Mouse (Mus musculus) cerebellum, postnatal 4 days (tissue): ENCODE measurements around the gene Wbp2.
"Not testable (repeated sequence)": the region's sequence is repeated elsewhere in the genome, so short reads cannot be mapped to it uniquely, and the experiment has no call there.

Source experiments
- DNase-seq, 2 experiments: peaks; one replicate each; pipeline ENCODE4 v3.0.0; 2022; ENCODE audit warnings: low spot score in 2 of 2, mixed read lengths in 1 of 2

The Wbp2 gene

DNA sequence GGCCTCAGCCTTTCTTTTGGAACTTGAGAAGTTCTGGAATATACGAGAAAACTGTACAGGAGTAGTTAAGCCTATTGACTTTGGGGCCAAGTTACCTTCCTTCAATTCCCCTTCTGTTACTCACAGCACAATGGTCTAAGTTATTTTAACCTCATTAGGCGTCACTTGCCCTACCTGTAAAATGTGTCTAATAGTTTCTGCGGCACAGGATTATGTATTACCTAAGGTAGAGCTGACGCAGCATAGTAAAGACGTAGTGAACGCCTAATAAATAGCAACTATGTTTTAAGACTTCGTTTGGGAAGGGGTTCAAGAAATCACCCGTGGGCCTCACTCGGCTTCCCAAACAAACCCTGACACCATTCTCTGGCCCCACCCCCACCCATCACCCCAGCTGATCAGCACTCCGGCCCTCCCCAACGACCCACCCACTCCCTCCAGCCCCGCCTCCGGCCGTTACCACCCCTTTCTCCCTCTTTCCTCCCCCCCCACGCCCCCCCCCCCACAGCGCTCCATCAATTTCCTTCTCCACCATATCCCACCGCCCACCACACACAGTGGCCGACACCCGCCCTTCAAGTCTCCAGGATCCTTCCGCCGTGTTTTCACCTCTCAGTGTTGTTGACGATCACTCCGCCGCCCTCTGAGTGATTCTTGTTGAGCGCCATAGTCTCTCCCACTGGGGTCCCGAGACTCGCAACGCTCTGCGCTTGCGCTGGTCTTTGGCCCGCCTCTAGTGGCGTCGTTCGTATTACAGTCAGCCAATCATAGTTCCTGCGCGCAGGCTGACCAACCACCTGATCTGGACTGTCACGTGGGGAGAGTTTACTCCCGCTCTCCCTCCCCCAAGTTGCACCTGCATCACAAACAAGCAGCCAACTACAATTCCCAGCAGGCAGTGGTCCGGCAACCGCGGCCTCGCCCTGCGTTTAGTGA is at the start of gene Wbp2:
Wbp2 (minus strand) TSS at position 738 of the 936 bp plus-strand sequence.
- peak; percentile 90 to 96 for DNase-seq

DNA sequence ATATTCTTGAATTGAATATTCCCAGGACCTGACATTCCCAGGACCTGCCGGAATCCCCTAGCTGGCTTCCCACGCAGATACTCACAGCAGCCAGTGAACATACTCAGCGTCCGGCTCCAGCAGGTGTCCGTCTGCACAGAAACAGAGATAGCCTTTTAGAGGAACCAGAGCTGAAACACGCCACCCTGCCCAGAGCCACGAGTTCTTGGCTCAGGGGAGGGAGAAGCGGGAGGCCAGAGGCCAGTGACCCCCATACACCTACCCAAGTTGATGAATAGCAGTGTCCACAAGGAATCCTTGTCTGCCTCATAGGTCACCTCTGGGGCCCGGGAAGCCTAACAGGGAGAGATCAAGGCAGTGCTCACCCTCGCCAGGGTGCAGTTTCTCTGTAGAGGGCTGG is 47.4 kb upstream of the Wbp2 start:
- DNase-seq = no peak

DNA sequence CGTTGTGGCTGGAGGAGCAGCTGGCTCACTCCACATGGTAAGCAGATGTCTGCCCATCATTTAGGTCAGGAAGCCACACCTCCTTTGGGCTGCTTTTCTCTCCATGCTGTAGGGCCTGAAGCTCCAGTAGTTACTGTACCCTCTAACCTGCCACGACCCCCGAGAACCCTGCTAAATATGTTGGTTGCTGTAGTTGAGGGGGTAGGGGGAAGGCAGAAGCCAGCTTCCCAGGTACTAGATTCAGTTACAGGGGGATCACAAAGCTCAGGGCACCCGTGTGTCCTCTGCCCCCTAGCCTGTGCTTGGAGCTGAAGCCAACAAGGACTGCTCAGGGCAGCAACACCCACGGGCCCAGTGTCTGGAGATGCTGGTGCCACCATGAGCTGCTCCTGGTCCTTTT is 46.7 kb upstream of the Wbp2 start:
- DNase-seq = no peak

DNA sequence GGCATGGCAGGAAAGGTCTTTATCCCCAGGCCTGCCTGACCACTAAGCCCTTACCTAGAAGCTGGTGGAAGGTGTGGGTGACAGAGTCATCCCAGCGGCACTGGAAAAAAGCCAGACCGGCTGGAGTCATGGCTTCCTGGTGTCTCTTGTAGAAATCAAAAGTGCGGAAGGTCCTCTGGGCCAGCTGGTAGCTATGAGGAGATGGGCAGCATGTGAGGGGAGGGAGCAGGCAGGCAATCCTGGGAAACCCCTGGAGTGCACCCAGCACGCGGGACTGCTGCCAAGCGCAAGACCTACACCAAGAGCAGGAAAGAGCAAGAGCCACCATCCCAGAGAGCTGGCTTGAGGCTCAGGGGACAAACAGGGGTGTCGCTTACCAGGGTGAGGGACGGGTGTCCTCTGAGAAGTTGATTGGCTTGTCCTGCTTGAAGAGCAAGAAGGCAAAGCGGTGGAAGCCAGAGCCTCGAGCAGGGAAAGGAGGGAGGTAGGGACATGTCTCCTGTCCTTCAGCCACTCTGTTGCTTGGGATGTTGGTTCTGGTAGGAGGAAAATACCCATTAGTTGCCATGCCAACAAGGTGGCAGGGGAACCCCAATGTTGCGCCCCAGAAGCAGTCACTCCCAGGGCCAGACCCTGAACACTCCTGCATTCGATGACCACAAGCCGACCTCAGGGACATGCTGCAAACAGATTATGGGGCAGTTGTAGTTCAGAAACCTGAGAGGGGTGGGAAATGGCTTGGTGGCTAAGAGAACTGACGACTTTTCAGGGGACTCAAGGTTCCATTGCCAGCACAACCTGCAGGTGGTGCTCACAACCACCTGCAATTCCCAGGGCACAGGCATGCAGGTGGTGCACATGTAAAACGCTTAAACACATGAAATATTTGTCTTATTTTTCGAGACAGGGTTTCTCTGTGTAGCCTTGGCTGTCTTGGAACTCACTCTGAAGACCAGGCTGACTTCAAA is 45.9 kb upstream of the Wbp2 start:
- DNase-seq = no peak

DNA sequence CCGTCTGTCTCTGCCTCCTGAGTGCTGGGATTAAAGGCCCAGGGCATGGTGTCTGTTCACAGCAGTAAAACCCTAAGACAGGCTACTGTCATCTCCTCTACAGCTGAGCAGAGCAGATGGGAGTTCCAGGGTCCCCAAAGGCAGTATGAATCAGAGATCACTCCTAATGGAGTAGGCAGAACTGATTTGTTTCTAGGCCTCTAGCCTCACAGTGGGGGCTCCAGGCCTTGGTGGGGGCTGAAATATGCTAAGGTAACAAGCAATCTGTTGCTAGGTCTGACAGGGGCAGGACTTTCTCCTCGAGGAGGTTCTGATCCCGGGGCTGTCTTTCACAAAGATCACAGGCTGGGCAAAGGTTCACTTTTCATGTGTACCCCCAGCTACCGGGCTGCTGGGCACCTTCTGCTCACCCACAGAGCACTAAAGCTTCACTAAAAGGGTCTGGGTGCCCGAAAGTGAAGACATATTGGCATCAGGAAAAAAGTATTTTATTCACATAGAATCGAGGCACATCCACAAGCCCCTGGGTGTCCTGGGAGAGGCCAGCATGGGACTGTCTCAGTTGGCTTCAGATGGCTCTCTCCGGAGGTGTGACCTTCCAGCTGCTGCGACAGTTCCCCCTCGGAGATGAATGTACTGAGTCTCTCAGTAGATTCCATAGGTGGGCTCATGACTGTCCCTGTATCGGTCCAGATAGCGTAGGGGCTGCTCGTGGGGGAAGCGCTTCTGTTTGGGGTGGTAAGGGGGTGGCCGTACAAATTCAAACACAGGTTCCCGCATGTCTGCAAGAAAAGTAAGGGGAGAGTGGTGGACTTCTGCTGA is 44.8 kb upstream of the Wbp2 start:
- no peak for DNase-seq

DNA sequence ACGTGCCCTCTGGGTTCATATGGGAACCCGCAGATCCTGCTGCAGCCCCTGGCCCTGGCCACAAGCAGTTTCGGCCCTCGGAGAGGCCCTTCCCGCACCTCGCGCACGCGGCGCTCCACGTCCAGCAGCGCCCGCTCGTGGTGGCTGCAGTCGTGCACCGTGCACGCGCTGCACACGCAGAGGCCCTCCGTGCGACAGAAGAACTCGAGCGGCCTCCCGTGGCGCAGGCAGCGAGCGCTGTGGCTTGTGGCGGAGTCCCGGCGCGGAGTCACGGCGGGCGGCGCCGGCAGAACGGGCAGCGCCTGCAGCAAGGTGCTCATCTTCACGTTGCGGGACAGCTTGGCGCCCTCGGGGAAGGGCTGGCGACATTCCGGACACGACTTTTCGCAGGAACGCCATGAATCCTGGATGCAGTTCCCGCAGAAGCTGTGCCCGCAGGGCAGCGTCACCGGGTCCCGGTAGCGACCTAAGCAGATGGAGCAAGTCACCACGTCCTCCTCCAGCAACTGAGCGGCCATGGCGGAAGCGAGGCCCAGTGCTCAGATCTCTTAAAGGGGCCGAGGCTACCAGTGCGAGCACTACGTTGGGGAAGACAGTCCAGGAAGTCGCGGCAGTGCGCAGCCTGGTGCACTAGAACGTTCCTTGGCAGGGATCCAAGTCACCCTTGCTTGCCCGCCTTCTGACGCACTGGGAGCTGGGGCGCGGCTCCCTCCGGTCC is 43.9 kb upstream of the Wbp2 start, which contains the start of gene Trim65:
Trim65 (minus strand) TSS at position 641 of the 718 bp plus-strand sequence.
- DNase-seq = peak; percentile 74 to 88

DNA sequence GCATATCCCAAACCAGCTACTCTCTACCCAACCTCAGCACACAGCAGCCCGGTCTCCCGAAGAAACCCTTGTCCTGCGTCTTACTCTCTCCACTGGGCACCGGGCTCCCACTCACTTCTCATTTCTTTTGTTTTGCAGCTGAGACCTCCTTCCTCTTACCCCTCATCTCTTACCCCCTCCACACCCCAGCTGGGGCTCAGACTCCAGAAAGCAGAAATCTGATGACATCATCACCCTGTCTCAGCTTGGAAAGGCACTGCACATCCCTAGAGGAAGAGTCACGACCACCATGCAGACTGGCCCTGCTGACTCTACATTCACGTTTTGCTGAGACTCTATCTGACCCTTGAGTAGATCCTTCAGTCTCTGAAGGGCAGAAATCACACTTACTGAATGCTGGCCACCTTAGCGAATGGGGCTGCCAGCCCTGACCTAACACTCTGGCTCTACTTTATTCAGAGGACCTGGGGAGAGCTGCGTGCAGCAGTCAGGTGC is 43.2 kb upstream of the Wbp2 start:
- DNase-seq = no peak

DNA sequence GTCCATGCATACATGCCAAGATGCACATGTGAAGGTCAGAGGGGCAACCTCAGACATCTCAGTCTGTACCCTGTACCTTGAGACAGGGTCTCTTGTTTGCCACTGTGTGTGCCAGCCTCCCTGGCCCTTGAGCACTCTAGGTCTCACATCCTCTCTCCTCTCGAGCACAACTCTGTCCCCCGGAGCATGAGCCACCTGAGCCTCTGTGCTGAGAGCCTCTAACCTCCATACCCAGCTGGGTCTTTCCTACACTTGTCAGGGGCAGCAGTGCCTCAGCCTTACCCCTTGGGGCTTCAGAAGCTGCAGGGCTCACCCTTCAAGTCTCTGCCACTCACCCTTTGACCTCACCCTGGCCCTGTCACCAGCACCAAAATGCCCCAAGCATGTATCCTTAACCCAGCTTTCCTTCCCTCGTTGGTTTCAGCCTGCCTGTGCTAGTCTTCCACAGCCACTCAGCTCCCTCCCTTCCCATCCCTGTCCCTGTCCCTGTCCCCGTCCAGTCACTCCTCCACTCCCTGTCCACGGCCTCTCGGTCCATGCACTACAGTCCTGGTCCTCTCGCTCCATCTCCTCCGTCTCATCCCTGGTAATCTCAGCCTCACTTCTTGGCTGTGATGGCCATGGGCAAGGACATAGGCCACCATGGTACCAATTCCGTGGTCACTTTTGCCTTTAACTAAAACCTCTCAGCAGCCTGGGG is 42.4 kb upstream of the Wbp2 start:
- DNase-seq = no peak

DNA sequence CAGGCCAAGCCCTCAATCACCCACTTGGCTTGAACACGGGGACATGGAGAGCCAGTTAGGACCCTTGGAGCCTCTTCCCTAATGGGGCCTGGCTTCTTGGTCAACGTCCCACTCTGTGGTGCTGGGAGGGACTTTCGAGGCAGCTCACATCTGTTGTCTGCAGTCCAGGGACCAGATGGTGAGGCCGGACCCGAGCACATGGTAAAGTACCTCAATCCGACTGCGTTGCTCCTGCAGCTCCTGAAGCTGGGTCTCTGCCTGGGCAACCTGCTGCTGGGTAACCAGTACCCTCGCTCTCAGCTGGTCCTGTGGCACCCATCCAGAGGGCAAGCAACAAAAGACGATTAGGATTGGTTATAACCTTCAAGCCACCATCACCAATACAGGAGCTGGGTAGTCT is 41.2 kb upstream of the Wbp2 start:
- DNase-seq = peak in 1 of 2 experiments; percentile 60

DNA sequence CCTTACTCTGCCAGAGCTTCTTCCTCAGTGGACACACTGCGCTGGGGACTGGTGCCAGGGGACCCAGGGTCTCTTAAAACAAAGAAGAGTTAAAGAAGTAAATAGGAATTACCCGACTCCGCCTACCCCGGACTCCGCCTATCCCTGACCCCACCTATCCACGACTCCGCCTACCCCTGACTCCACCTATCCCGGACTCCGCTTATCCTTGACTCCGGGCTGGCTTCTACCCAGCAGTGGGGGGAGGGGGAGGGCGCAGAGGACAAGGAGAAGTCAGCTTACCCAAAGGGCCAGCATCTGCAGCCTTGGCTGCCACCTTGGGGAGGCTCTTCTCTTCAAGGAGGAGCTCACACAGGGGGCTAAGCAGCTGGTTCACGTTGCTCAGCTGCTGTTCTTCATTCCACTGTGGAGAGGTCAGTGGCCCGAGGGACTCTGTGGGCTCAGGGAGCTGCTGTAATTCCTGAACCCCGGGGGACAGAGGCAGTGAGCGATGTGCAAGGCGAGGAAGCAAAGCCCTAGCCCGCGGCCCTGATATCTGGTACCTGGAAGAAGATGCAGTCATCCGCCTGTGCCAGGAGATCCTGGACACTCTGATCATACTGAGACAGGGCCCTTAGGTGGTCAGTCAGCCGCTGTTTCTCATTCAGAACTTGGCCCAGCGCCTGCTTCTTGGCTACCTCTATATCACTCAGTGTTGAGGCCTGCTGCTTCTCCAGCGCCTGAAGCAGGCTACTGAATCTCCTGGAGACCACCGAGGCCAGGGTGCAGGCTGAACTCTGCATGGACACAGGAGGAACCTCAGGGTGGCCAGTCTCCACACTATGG is 40.6 kb upstream of the Wbp2 start, which contains the start of gene Trim47:
Trim47 (minus strand) TSS at position 55 of the 825 bp plus-strand sequence.
- peak in 1 of 2 experiments; percentile 74 for DNase-seq

DNA sequence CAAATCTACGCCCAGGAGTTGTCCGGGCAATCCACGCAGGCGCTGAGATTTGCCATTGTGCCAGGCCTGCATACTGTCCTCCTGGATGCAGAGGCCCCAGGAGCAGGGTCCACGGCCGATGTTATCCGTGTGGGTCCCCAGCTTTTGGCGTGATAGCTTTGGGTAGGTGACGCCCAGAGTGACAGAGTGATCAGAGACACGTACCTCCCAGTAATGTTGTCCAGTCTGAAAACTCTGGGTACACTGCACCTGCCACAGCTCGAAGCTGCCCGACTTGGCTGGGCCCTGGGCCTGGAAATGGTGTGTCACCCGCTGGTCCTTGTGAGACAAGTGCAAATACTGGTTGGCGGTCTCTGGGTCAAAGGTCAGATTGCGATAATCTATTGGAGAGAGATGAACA is 39.5 kb upstream of the Wbp2 start:
- no peak for DNase-seq

DNA sequence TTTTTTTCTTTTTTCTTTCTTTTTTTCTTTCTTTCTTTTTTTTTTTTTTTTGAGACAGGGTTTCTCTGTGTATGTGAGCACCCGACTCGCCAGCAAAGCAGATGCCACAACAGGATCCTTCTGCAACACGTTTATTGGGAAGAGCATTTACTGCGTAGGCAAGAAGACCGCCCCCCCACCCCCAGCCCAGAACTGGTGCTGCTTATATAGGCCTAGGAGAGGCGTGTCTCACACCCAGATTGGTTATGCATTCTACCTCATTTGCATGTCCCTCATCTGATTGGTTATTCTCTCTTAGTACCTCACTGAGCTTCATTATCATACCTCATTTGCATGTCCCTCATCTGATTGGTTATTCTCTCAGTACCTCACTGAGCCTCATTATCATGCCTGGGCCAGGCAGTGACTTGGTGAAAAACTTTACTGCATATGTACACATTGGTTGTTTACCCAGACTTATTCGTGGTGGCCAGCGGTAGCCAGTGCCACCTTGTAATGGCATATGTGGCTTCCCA is 35.0 kb upstream of the Wbp2 start:
- DNase-seq = not testable (repeated sequence)

DNA sequence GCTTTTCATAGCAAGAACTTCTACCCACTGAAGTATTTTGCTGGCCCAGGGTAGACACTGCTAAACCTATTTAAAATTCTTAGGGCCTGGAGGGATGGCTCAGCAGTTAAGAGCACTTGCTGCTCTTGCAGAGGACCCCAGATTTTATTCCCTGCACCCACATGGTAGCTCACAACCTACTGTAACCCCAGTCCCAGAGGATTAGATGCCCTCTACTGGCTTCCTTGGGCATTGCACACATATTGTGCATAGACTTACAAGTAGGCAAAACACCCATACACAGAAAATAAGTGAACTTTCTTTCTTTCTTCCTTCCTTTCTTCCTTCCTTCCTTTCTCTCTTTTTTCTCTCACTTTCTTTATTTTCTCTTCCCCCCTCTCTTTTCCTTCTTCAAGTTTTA is 31.0 kb upstream of the Wbp2 start:
- no peak for DNase-seq

DNA sequence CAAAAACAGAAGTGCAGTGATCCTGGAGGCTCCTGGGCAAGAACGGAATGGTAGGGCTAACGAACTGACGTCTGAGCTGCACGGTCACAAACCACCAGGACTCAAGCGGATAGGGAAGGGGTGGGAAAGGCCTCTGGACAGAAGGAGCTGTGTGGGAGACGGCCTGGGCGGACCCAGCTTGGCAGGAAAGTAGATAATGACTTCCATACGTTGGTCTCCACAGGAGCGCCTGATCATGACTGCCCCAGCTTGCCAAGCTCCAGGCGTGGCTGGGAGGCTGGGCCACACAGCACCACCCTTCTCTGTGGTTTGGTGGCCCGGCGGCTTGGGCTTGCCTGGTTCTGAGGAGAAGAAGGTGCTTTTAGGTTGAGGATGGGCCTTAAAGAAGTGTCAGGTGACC is 30.4 kb upstream of the Wbp2 start:
- DNase-seq = no peak

DNA sequence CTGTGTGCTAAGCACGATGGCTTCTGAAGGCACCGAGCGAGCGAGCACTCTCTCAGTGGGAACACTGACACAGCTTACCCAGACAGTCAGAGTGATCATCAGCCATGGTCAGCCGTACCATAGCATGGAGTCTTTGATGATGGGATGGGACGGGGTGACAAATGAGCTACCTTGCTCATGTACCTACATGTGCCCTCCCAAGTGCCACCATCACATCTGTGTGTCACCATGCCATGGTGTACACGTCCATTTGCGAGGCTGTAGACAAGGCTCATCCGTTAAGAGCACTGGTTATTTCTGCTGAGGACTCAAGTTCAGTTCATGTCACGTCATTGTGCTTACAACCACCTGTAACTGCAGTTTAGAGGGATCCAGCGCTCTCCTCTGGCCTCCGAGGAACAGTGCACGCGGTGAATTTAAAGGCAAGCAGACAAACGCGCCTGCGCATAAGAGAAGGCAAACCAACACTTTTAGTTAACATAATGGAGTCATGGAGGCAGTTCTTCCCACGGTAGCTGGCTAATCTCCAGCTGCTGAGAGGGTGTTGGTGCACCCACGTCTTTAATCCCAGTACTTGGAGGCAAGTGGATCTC is 24.9 kb upstream of the Wbp2 start:
- DNase-seq = no peak

DNA sequence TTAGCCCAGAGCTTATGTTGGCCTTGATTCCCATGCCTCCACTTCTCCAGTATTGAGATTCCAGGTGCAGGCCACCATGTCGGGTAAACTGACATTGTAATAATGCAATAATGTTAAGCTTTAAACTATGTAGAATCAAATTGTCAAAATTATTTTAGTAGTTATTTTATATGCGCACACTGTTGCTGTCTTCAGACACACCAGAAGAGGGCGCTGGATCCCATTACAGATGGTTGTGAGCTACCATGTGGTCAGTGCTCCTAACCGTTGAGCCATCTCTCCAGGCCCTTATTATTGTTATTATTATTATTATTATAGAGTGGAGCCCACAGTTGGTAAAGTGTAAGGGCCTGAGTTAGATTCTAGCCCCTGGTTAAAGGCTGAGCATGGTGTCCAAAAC is 24.3 kb upstream of the Wbp2 start:
- DNase-seq = no peak

DNA sequence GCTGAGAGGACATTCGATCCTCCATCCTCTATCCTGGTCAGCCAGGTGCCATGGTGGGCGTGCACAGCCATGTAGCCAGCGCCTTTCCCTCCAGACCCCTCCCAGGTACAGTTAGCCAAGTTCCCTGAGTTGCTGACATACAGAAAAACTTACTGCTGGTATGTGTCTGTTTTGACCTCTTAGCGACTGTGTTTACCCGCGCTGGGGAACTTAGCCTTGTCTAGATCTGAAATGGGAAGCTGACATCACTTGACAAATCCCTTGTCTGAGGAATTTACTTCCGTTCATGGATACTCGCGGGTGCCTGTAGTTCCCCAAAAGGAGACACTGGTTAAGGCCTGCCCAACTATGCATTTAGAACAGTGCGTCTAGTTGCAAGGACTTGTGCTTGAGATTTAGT is 23.7 kb upstream of the Wbp2 start:
- no peak for DNase-seq

DNA sequence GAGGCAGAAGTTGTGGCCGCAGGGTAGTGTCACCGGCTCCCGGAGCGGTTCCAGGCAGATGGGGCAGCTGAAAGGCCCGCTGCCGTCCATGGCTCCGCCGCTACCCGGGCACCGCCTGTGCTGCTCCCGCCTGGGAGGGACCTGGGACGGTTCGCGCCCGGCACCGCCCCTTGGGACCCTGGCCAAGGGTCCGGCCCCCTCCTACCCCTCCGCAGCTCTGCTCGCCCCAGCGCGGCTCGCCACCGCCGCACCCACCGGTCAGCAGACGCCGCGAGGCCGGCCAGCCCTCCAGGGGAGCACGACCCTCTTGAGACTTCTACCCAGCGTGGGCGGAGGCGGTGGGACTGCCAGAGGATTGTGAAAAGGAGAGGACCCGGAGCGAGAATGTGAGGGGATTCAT is 23.3 kb upstream of the Wbp2 start:
- no peak for DNase-seq
